Mouse (Mus musculus) lung, postnatal 0 days (tissue): ENCODE data around the gene 2510009E07Rik. TPM values are rescaled to one million over a fixed set of nuclear protein-coding genes. Genes with fewer than 3 reads are reported as not detected.
"Not testable (repeated sequence)": the region's sequence is repeated elsewhere in the genome, so short reads cannot be mapped to it uniquely, and the experiment has no call there.

ENCODE experiments used
- ATAC-seq: fragments of 200-750 bp; cut with Nextera tagmentation; 2 replicates; pipeline ENCODE4 v1.8.0; 2017; ENCODE audit warnings: moderate library complexity
- DNase-seq: peaks from one replicate; pipeline ENCODE4 v3.0.0-alpha.2; 2016; ENCODE audit warnings: low spot score
- H3K27ac ChIP-seq: fragments of 300-500 bp; sonication (generic); 2 replicates; pipeline ENCODE4 v1.5.1; 2014; ENCODE audit warnings: antibody characterized with exemption, mild to moderate bottlenecking, low read length, mixed read lengths
- H3K27me3 ChIP-seq: fragments of 300-500 bp; sonication (generic); replicated peaks from 2 replicates; pipeline ENCODE4 v1.6.1; 2014; ENCODE audit warnings: low read length, mixed read lengths; ENCODE audit not compliant: insufficient read depth
- H3K36me3 ChIP-seq: fragments of 300-500 bp; sonication (generic); 2 replicates; pipeline ENCODE4 v1.6.1; 2014; ENCODE audit warnings: low read length, mixed read lengths; ENCODE audit not compliant: insufficient read depth
- H3K4me1 ChIP-seq: fragments of 300-500 bp; sonication (generic); 2 replicates; pipeline ENCODE4 v1.6.1; 2014; ENCODE audit warnings: antibody characterized with exemption, low read depth, low read length, mixed read lengths; ENCODE audit not compliant: insufficient read depth
- H3K4me2 ChIP-seq: fragments of 300-500 bp; sonication (generic); replicated peaks from 2 replicates; pipeline ENCODE4 v1.6.1; 2014; ENCODE audit warnings: low read depth, mild to moderate bottlenecking, low read length, moderate library complexity, mixed read lengths
- H3K4me3 ChIP-seq: fragments of 300-500 bp; sonication (generic); 2 replicates; pipeline ENCODE4 v1.5.1; 2014; ENCODE audit warnings: low read depth, low read length
- H3K9ac ChIP-seq: fragments of 300-500 bp; sonication (generic); replicated peaks from 2 replicates; pipeline ENCODE4 v1.6.1; 2014; ENCODE audit warnings: low read depth, mild to moderate bottlenecking
- H3K9me3 ChIP-seq: fragments of 300-500 bp; sonication (generic); 2 replicates; pipeline ENCODE4 v1.6.1; 2016; ENCODE audit warnings: low read length, mixed read lengths
- CTCF ChIP-seq: IDR thresholded peaks from 2 replicates; pipeline ENCODE4 v1.5.1; 2016; ENCODE audit warnings: antibody characterized with exemption, mild to moderate bottlenecking
- EP300 ChIP-seq: IDR thresholded peaks from 2 replicates; pipeline ENCODE4 v1.6.1; 2016; ENCODE audit warnings: antibody characterized with exemption, mild to moderate bottlenecking, control low read depth
- WGBS: fragments of 180-500 bp; shearing (Covaris S2); extraction: QIAGEN DNeasy Blood & Tissue Kit; methylation state at CpG from one replicate; pipeline ENCODE4 v1.1.7; 2014; 5-methylcytosine and 5-hydroxymethylcytosine counted together
- polyA plus RNA-seq: library from polyadenylated mRNA; unstranded; fragments of >200 nt; fragmentation: Nextera tagmentation; extraction: Ambion mirVana; gene quantifications from 2 replicates; pipeline ENCODE4 v1.2.1, GENCODE M21; 2015

Gene 2510009E07Rik
- polyA plus RNA-seq, 1 experiment from 2014 or later = 17.0 TPM

GRCm38 (mm10) chr16:21690216-21690755, 4.2 kb downstream of the 2510009E07Rik start:
- no peaks in the 10 kb centered on the region for H3K36me3 ChIP-seq
- H3K9me3 ChIP-seq = no peaks in the 10 kb centered on the region
- H3K4me2 ChIP-seq = no peak overlapping the region
- no peaks in the 10 kb centered on the region for H3K27me3 ChIP-seq
- H3K4me3 ChIP-seq = no peak overlapping the region
- H3K4me1 ChIP-seq = no peaks in the 10 kb centered on the region; the same call in 1 of the 2 replicates
- TF ChIP-seq CTCF (no peak), EP300 (no peak)
- DNase-seq (no peak), ATAC-seq (no peak)
- 56% methylated on average over 5 of the region's 5 CpGs for WGBS
- no peak overlapping the region for H3K27ac ChIP-seq
- H3K9ac ChIP-seq = no peak overlapping the region

- H3K27ac ChIP-seq = no peak overlapping the region
- H3K36me3 ChIP-seq = no peaks in the 10 kb centered on the region
- ATAC-seq (no peak), DNase-seq (no peak)
- no peak overlapping the region for H3K9ac ChIP-seq
- no peak overlapping the region for H3K4me2 ChIP-seq
- no peak overlapping the region for H3K4me3 ChIP-seq
- no peaks in the 10 kb centered on the region for H3K27me3 ChIP-seq
- H3K9me3 ChIP-seq = no peaks in the 10 kb centered on the region
- WGBS = 77% methylated on average over 5 of the region's 5 CpGs
- TF ChIP-seq EP300 (no peak), CTCF (no peak)
- no peaks in the 10 kb centered on the region; the same call in 1 of the 2 replicates for H3K4me1 ChIP-seq
These were observed 5.3 kb downstream of the 2510009E07Rik start for GRCm38 (mm10) chr16:21689141-21689540.

- ATAC-seq (no peak), DNase-seq (no peak)
- no peaks in the 10 kb centered on the region; the same call in 1 of the 2 replicates for H3K4me1 ChIP-seq
- peaks cover 3% of the 10 kb centered on the region; the same call in 1 of the 2 replicates for H3K9me3 ChIP-seq
- WGBS = 73% methylated on average over 5 of the region's 5 CpGs
- no peak overlapping the region for H3K4me2 ChIP-seq
- no peak overlapping the region for H3K4me3 ChIP-seq
- H3K27ac ChIP-seq = no peak overlapping the region
- H3K36me3 ChIP-seq = no peaks in the 10 kb centered on the region
- TF ChIP-seq EP300 (no peak), CTCF (no peak)
- no peak overlapping the region for H3K9ac ChIP-seq
- H3K27me3 ChIP-seq = no peaks in the 10 kb centered on the region
These were observed 7.1 kb downstream of the 2510009E07Rik start for GRCm38 (mm10) chr16:21687406-21687805.

GRCm38 (mm10) chr16:21676791-21677190, 17.7 kb downstream of the 2510009E07Rik start:
- TF ChIP-seq EP300 = no peak
- TF ChIP-seq CTCF = no peak
- ATAC-seq = no peak
- Histone ChIP-seq H3K9me3 (no peaks in the 10 kb centered on the region), H3K4me2 (no peak overlapping the region), H3K27me3 (no peaks in the 10 kb centered on the region), H3K4me3 (no peak overlapping the region), H3K36me3 (0 out of 2 replicates have a peak, but pooled peaks cover 6% of the 10 kb centered on the region), H3K27ac (no peak overlapping the region), H3K4me1 (no peaks in the 10 kb centered on the region), H3K9ac (no peak overlapping the region)
- 70% methylated on average over 7 of the region's 7 CpGs for WGBS
- no peak for DNase-seq

GRCm38 (mm10) chr16:21673651-21674050, 20.8 kb downstream of the 2510009E07Rik start:
- H3K4me2 ChIP-seq, H3K27me3 ChIP-seq, H3K4me1 ChIP-seq, DNase-seq, H3K36me3 ChIP-seq, ATAC-seq, H3K27ac ChIP-seq, H3K4me3 ChIP-seq, H3K9ac ChIP-seq, H3K9me3 ChIP-seq: not testable (repeated sequence)
- WGBS = 85% methylated on average over 1 of the region's 1 CpGs

- H3K27me3 ChIP-seq, H3K4me1 ChIP-seq, H3K27ac ChIP-seq, ATAC-seq, H3K4me3 ChIP-seq, H3K36me3 ChIP-seq, H3K4me2 ChIP-seq, H3K9ac ChIP-seq, H3K9me3 ChIP-seq, DNase-seq: not testable (repeated sequence)
These were observed 21.4 kb downstream of the 2510009E07Rik start for GRCm38 (mm10) chr16:21673046-21673445.

GRCm38 (mm10) chr16:21671878-21672277, 22.6 kb downstream of the 2510009E07Rik start:
- TF ChIP-seq EP300 = no peak
- no peak for TF ChIP-seq CTCF
- Histone ChIP-seq H3K9me3 (no peaks in the 10 kb centered on the region), H3K4me3 (no peak overlapping the region), H3K9ac (no peak overlapping the region), H3K27ac (no peak overlapping the region), H3K4me1 (no peaks in the 10 kb centered on the region), H3K4me2 (no peak overlapping the region), H3K36me3 (no peaks in the 10 kb centered on the region), H3K27me3 (no peaks in the 10 kb centered on the region)
- ATAC-seq (no peak), DNase-seq (no peak)
- WGBS = 65% methylated on average over 4 of the region's 4 CpGs
